Mouse (Mus musculus) v-Abl transformed pro-B cells (cell line): Measurements from ENCODE around the gene Mafk.

ENCODE experiments used
- in situ Hi-C, 2 experiments: fragments of 400-800 bp; cut with MboI; formaldehyde crosslinking; loops; one replicate each; pipeline ENCODE4 v1.15.1; 2025; ENCODE audit not compliant: unreplicated experiment in 2 of 2

The Mafk gene

GRCm38 (mm10) chr5:139791227-139792158, at the start of gene Mafk:
Gene Mafk (plus strand): TSS chr5:139791513.
- in situ Hi-C loops: loop anchor here in 1 of 2 experiments (25.0 kb wide), 1 partner anchor 1629 kb away; the partner anchor contains the start of genes Ap4m1, Cops6, Mcm7 and Zfp113

DNA sequence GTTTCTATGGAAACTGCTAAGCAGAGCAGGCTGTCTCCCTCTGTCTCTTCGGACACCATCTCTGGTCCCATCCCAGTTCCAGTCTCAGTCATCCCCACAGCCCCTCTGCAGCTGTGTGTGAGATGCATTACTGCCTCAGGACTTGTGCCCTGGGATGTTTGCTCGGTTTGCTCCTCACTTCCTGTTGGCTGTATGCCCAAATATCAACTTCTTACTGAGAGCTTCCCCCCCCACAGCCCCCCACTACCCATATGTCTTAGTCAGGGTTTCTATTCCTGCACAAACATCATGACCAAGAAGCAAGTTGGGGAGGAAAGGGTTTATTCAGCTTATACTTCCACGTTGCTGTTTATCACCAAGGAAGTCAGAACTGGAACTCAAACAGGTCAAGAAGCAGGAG, 48.7 kb upstream of the Mafk start:
- in situ Hi-C loops: loop anchor here (10.0 kb wide), 1 partner anchor 378 kb away; no protein-coding TSS in a partner anchor

GRCm38 (mm10) chr5:139745771-139746170, 45.5 kb upstream of the Mafk start:
- in situ Hi-C loops: loop anchor here (5.0 to 10.0 kb wide), 3 partner anchors 33 to 381 kb away; no protein-coding TSS in a partner anchor

DNA sequence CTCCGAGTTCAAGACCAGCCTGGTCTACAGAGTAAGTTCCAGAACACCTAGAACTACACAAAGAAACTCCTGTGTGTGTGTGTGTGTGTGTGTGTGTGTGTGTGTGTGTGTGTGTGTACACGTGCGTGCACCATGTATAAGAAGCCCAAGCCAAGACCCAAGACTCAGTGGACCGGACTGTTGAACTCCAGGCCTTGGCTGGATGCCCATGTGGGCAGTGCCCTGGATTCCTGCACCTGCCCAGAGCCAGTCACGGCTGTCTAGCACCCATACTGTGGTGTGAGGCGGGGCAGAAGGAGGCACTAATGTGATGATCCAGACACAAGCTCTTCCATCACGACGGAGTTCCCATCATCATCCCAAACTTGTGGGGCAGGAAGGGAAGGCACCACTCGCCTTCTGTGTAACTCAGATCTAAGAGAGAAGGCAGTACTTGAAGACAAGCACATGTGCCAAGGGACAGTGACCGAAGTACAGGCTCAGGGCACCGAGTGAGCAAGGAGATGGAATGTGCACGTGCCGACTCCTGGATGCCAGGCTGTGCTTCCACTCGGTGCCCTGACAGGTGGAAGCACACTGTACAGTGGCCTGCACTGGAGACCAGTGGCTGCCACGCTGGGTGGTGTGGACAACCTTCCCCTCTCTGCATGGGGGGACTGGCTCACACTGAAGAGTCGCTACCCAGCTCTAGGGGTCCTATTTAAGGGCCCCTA, 41.7 kb upstream of the Mafk start:
- in situ Hi-C loops: loop anchor here (5.0 to 10.0 kb wide), 4 partner anchors 37 to 415 kb away; no protein-coding TSS in a partner anchor

- in situ Hi-C loops: loop anchor here in 1 of 2 experiments (10.0 kb wide), 1 partner anchor 416 kb away; no protein-coding TSS in a partner anchor
Observed at GRCm38 (mm10) chr5:139750535-139750934, 40.8 kb upstream of the Mafk start.

GRCm38 (mm10) chr5:139754753-139755152, 36.6 kb upstream of the Mafk start:
- in situ Hi-C loops: loop anchor here in 1 of 2 experiments (10.0 kb wide), 1 partner anchor 420 kb away; no protein-coding TSS in a partner anchor

GRCm38 (mm10) chr5:139756135-139756534, 35.2 kb upstream of the Mafk start:
- in situ Hi-C loops: loop anchor here in 1 of 2 experiments (10.0 kb wide), 1 partner anchor 421 kb away; no protein-coding TSS in a partner anchor

DNA sequence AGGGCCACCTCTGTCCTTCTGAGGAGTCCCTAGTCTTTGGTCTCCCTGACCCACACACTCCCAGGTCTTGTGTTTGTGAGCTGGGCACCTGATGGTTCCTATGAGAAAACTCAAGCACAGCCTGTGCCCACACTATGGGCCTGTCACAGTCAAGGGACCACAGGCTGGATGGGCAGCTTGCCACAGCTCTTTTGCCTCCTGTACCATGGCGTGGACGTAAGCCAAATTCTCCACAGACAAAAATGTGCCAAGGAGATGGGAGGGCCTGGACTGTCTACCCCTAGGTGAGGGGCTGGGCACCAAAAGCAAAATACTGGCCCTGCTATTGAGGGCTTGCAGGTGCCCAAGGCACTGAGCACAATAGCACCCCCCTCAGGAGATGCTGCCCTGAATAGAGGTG, 34.7 kb upstream of the Mafk start:
- in situ Hi-C loops: loop anchor here in 1 of 2 experiments (10.0 kb wide), 1 partner anchor 422 kb away; no protein-coding TSS in a partner anchor

GRCm38 (mm10) chr5:139758096-139758495, 33.2 kb upstream of the Mafk start:
- in situ Hi-C loops: loop anchor here in 1 of 2 experiments (10.0 kb wide), 1 partner anchor 423 kb away; no protein-coding TSS in a partner anchor

GRCm38 (mm10) chr5:139764296-139764695, 27.0 kb upstream of the Mafk start:
- in situ Hi-C loops: no loop called here

- in situ Hi-C loops: no loop called here
Observed at GRCm38 (mm10) chr5:139768216-139768615, 23.1 kb upstream of the Mafk start.

DNA sequence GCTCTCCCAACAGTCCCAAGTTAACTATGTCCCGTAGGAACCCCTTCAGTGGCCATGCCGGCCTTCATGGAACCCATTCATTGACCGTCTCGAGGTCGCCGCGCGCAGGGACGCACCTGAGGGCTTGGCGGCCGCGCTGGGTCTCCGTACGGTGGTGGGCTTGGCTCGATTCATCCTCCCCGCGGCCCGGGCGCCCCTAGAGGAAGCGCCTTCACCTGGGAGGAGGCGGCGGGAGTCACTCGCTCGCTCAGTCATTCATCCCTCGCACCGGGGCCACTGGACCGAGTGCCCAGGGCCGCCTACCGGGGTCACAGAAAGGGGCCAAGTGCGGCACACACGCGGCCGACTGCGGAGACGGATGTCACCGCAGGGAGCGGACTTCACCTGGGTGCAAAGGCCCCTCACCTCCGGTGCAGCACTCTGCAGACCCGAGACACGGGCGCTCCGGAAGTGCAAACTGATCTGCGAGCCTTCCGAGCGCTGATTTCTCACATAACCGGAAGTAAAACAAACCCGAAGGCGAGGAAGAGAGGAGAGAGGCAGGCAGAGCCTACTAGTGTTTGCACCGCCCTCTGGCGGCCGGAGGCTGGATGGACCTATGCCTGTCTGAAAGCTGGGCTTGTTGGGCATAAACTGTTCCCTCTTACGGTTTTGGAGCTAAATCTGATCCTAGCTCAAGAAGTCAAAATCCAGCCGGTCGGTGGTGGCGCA, 15.9 kb upstream of the Mafk start, which contains the start of gene Ints1:
Ints1 (minus strand) TSS at position 459 of the 711 bp plus-strand sequence.
- in situ Hi-C loops: loop anchor here (5.0 to 25.0 kb wide), 4 partner anchors 42 to 1613 kb away; partner anchors contain the start of genes Ap4m1 (in 1 of the 2), Cops6 (in 1 of the 2), Gm26938 (in 1 of the 2) and Mcm7 (in 1 of the 2)

- in situ Hi-C loops: loop anchor here (5.0 to 25.0 kb wide), 4 partner anchors 40 to 1615 kb away; partner anchors contain the start of genes Ap4m1 (in 1 of the 2), Cops6 (in 1 of the 2), Gm26938 (in 1 of the 2) and Mcm7 (in 1 of the 2)
Observed at GRCm38 (mm10) chr5:139776966-139777365, 14.3 kb upstream of the Mafk start.

DNA sequence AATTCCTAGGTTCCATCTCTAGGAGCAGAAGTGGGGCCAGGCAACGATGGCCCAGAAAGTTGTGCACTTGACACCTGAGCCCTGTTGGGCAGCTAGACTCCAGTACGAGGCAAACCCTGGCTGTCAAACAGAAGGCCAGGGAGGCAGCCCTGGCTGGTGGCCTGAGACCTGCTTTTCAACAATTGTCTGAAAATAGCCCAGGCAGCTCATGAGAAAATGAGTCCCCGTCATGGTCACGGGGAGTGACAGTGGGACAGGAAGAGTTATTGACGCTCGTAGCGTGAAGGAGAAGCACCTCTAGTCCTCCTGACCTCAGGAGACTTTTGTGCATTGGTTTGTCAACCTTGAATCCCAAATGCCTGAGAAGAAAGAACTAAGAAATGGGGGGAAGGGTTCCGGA, 9.9 kb upstream of the Mafk start:
- in situ Hi-C loops: loop anchor here in 1 of 2 experiments (25.0 kb wide), 1 partner anchor 1619 kb away; the partner anchor contains the start of genes Ap4m1, Cops6, Mcm7 and Zfp113

- in situ Hi-C loops: loop anchor here in 1 of 2 experiments (25.0 kb wide), 1 partner anchor 1627 kb away; the partner anchor contains the start of genes Ap4m1, Cops6, Mcm7 and Zfp113
Observed at GRCm38 (mm10) chr5:139789466-139789865, 1.8 kb upstream of the Mafk start.

GRCm38 (mm10) chr5:139792159-139792775, 954 bp downstream of the Mafk start:
- in situ Hi-C loops: loop anchor here in 1 of 2 experiments (25.0 kb wide), 1 partner anchor 1630 kb away; the partner anchor contains the start of genes Ap4m1, Cops6, Mcm7 and Zfp113

DNA sequence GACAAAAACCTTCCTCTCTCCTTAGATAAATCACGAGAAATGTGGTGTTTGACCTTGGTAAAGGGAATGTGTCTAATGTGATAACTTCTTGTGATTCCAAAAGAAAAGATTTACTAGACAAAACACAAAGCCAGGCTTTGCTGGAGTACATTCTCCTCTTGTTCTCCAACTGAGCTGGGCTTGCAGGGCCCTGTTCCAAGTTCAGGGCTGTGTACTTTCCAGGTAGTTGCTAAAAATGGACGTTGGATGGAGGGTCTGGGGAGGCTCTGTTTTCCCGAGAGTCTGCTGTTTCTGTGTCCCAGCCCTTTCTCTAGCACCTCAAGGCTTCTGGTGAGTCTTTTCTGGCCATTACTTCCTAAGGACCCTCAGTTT, 1.6 kb downstream of the Mafk start:
- in situ Hi-C loops: loop anchor here in 1 of 2 experiments (25.0 kb wide), 1 partner anchor 1631 kb away; the partner anchor contains the start of genes Ap4m1, Cops6, Mcm7 and Zfp113

GRCm38 (mm10) chr5:139793338-139794089, 2.2 kb downstream of the Mafk start:
- in situ Hi-C loops: loop anchor here in 1 of 2 experiments (25.0 kb wide), 1 partner anchor 1631 kb away; the partner anchor contains the start of genes Ap4m1, Cops6, Mcm7 and Zfp113
